Mouse (Mus musculus): ENCODE measurements at regions not wholly inside any gene's neighbourhood (a gene's known extent, or its start where the extent isn't known, plus 50 kb on each side); places are given as distances from the start of the nearest gene placed in this dataset. TPM values are rescaled to one million over a fixed set of nuclear protein-coding genes. Genes with fewer than 3 reads are reported as not detected.

Small RNA genes lying in the stretch of these regions (microRNA-seq; reads per million reads assigned to microRNA genes)
- not detected for gene Gm25942

All from midbrain, embryonic 15.5 days (tissue).